Mouse (Mus musculus) G1E-ER4 (cell line): ENCODE results near the gene Gucd1. TPM values are rescaled to one million over a fixed set of nuclear protein-coding genes. Genes with fewer than 3 reads are reported as not detected.

ENCODE experiments used
- GATA1 ChIP-seq: IDR thresholded peaks from one replicate; pipeline ENCODE4 v1.8.0; 2012; ENCODE audit warnings: low read length, inconsistent platforms
- polyA plus RNA-seq: library from polyadenylated mRNA; stranded (reverse); fragments of >175 nt; gene quantifications from 2 replicates; pipeline ENCODE4 v1.2.3, GENCODE M21; 2012

Gucd1 gene
- polyA plus RNA-seq, 1 experiment, result 25.9 TPM

GRCm38 (mm10) chr10:75328201-75328704, 189.5 kb downstream of the Gucd1 start:
- TF ChIP-seq GATA1, result no peak

GRCm38 (mm10) chr10:75327081-75327480, 190.7 kb downstream of the Gucd1 start:
- no peak for TF ChIP-seq GATA1

GRCm38 (mm10) chr10:75326553-75326952, 191.2 kb downstream of the Gucd1 start:
- no peak for TF ChIP-seq GATA1

- no peak for TF ChIP-seq GATA1
These were observed 192.0 kb downstream of the Gucd1 start for GRCm38 (mm10) chr10:75325821-75326220.

- TF ChIP-seq GATA1, result no peak
These were observed 193.4 kb downstream of the Gucd1 start for GRCm38 (mm10) chr10:75324391-75324790.

GRCm38 (mm10) chr10:75323986-75324385, 193.8 kb downstream of the Gucd1 start:
- no peak for TF ChIP-seq GATA1

- TF ChIP-seq GATA1, result no peak
These were observed 194.8 kb downstream of the Gucd1 start for GRCm38 (mm10) chr10:75322966-75323365.

GRCm38 (mm10) chr10:75320321-75320720, 197.5 kb downstream of the Gucd1 start:
- no peak for TF ChIP-seq GATA1

GRCm38 (mm10) chr10:75318206-75318605, 199.6 kb downstream of the Gucd1 start:
- no peak for TF ChIP-seq GATA1

GRCm38 (mm10) chr10:75316908-75317761, 200.6 kb downstream of the Gucd1 start:
- TF ChIP-seq GATA1, result no peak

GRCm38 (mm10) chr10:75316872-75316907, 201.1 kb downstream of the Gucd1 start, which contains the start of gene Adora2a:
Gene Adora2a (plus strand): TSS chr10:75316877.
- no peak for TF ChIP-seq GATA1

GRCm38 (mm10) chr10:75316472-75316871, 201.3 kb downstream of the Gucd1 start:
- TF ChIP-seq GATA1, result no peak

- TF ChIP-seq GATA1, result no peak
These were observed 202.0 kb downstream of the Gucd1 start for GRCm38 (mm10) chr10:75315756-75316155.

- no peak for TF ChIP-seq GATA1
These were observed 203.4 kb downstream of the Gucd1 start for GRCm38 (mm10) chr10:75314190-75314980.

GRCm38 (mm10) chr10:75312361-75312760, 205.4 kb downstream of the Gucd1 start:
- no peak for TF ChIP-seq GATA1

GRCm38 (mm10) chr10:75307130-75307529, 210.6 kb downstream of the Gucd1 start:
- no peak for TF ChIP-seq GATA1

GRCm38 (mm10) chr10:75304413-75304812, 213.4 kb downstream of the Gucd1 start:
- TF ChIP-seq GATA1, result no peak
